ENCODE assay signal across 8 mouse cellular contexts in genomic region chr17:46028210-46029051, GRCm38 (mm10). TPM values are rescaled to one million over a fixed set of nuclear protein-coding genes. Genes with fewer than 3 reads are reported as not detected.
DNase-seq lines count a peak whose midpoint lies in the region; ATAC-seq and TF ChIP-seq lines count a peak whose summit lies in the region.

No protein-coding gene starts in this region.

- H3K27ac ChIP-seq in cortical plate, adult 2 months (ENCODE audit: insufficient read depth, low read length): peak overlapping the region; percentile 22; the same call in 1 of the 2 replicates
- H3K27ac ChIP-seq in hindbrain, embryonic 14.5 days: peak overlapping the region; percentile 82; the same call in 1 of the 2 replicates
- H3K27ac ChIP-seq in liver, embryonic 12.5 days: peak overlapping the region; percentile 86

- TF ChIP-seq POLR2A in cortical plate, adult 2 months (IDR thresholded peaks at IDR 0.05; ENCODE audit: extremely low read depth, insufficient read depth, low read length): no peak

- no peak for ATAC-seq in hindbrain, embryonic 14.5 days (ENCODE audit: low FRiP score)
- ATAC-seq in liver, embryonic 12.5 days: no peak

- peaks cover 19% of the 10 kb centered on the region for H3K36me3 ChIP-seq in hindbrain, embryonic 14.5 days (replicated peaks; ENCODE audit: control insufficient read depth, insufficient read depth)
- H3K36me3 ChIP-seq in liver, embryonic 12.5 days: peaks cover 44% of the 10 kb centered on the region

- peak overlapping the region; percentile 85 for H3K4me2 ChIP-seq in hindbrain, embryonic 14.5 days (replicated peaks)
- H3K4me2 ChIP-seq in liver, embryonic 12.5 days: peak overlapping the region; percentile 97

- TF ChIP-seq CTCF in cortical plate, adult 2 months (IDR thresholded peaks at IDR 0.05; ENCODE audit: extremely low read depth, insufficient read depth, low read length): no peak

- DNase-seq in gastrocnemius, adult 18-20 months (ENCODE audit: low spot score): peak; percentile 55
- DNase-seq in gastrocnemius, postnatal 4 days (ENCODE audit: low spot score in 2 of 2): no peak
- no peak for DNase-seq in hindbrain, embryonic 14.5 days (ENCODE audit: low spot score)
- DNase-seq in yolk sac, embryonic 10.5 days (ENCODE audit: low spot score): peak; percentile 81
- no peak for DNase-seq in layer of hippocampus, adult 9-11 months
- no peak for DNase-seq in thymus, postnatal 0 days (ENCODE audit: low spot score)

- WGBS in hindbrain, embryonic 14.5 days: 25% methylated on average over 15 of the region's 15 CpGs
- 36% methylated on average over 15 of the region's 15 CpGs for WGBS in liver, embryonic 12.5 days (ENCODE audit: insufficient replicate concordance)

- H3K9ac ChIP-seq in hindbrain, embryonic 14.5 days: peak overlapping the region; percentile 84
- H3K9ac ChIP-seq in liver, embryonic 12.5 days: peak overlapping the region; percentile 91

- H3K9me3 ChIP-seq in hindbrain, embryonic 14.5 days (ENCODE audit: control insufficient read depth, low read length): no peaks in the 10 kb centered on the region
- no peaks in the 10 kb centered on the region for H3K9me3 ChIP-seq in liver, embryonic 12.5 days (replicated peaks)

- H3K4me3 ChIP-seq in cortical plate, adult 2 months (ENCODE audit: insufficient read depth, low read length): peak overlapping the region; percentile 77; the same call in 1 of the 2 replicates
- peak overlapping the region; percentile 78 for H3K4me3 ChIP-seq in hindbrain, embryonic 14.5 days (replicated peaks; ENCODE audit: low read length)
- peak overlapping the region; percentile 84 for H3K4me3 ChIP-seq in liver, embryonic 12.5 days

- no peaks in the 10 kb centered on the region for H3K27me3 ChIP-seq in hindbrain, embryonic 14.5 days (ENCODE audit: control insufficient read depth, insufficient read depth, low read length)
- peaks cover 4% of the 10 kb centered on the region; the same call in 1 of the 2 replicates for H3K27me3 ChIP-seq in liver, embryonic 12.5 days (replicated peaks)

- H3K4me1 ChIP-seq in cortical plate, adult 2 months (ENCODE audit: control insufficient read depth, insufficient read depth, low read length): peaks cover 3% of the 10 kb centered on the region; the same call in 1 of the 2 replicates
- H3K4me1 ChIP-seq in hindbrain, embryonic 14.5 days (replicated peaks; ENCODE audit: control insufficient read depth, insufficient read depth, low read length): peaks cover 49% of the 10 kb centered on the region
- peaks cover 78% of the 10 kb centered on the region for H3K4me1 ChIP-seq in liver, embryonic 12.5 days

RNA-seq across cellular contexts. Expression of gene Vegfa, which starts 3.7 kb away (rescaled TPM):
- 100 to 1,000 TPM in 1 of 2 experiments, 10 to 100 TPM in 1; 90.0 to 204 TPM for total RNA-seq in gastrocnemius, adult 18-20 months (2021)
- total RNA-seq in gastrocnemius, postnatal 4 days (2021): 100 to 1,000 TPM in 1 of 2 experiments, 10 to 100 TPM in 1; 97.0 to 100 TPM
- 138 and 164 TPM in 2 replicates for polyA plus RNA-seq in cortical plate, adult 2 months (2012; rRNA removed)
- 4.1 and 6.5 TPM in 2 replicates for polyA plus RNA-seq in hindbrain, embryonic 14.5 days (2014; fragmentation: Nextera tagmentation; extraction: Ambion mirVana)
- 3.0 and 3.2 TPM in 2 replicates for polyA plus RNA-seq in liver, embryonic 12.5 days (2016; fragmentation: Nextera tagmentation; extraction: Ambion mirVana)
- 1.1 and 1.3 TPM in 2 replicates for polyA plus RNA-seq in thymus, postnatal 0 days (2015; fragmentation: Nextera tagmentation; extraction: Ambion mirVana)

Comparison
In these comparisons a context has a peak if more than half of its experiments do, and no peak if none do; other contexts are left out.
1. DNase-seq: peak in gastrocnemius, adult 18-20 months (single experiment) and yolk sac, embryonic 10.5 days (single experiment); none in gastrocnemius, postnatal 4 days (0 of 2), hindbrain, embryonic 14.5 days (single experiment), layer of hippocampus, adult 9-11 months (single experiment) and thymus, postnatal 0 days (single experiment).
2. H3K27ac ChIP-seq: peak in every context shown above with its lines; median percentile 86 in liver, embryonic 12.5 days; 82 in hindbrain, embryonic 14.5 days; 22 in cortical plate, adult 2 months.
3. RNA of gene Vegfa, which starts 3.7 kb away (polyA plus RNA-seq): 138 to 164 TPM in cortical plate, adult 2 months; 4.1 to 6.5 TPM in hindbrain, embryonic 14.5 days, 3.0 to 3.2 TPM in liver, embryonic 12.5 days and 1.1 to 1.3 TPM in thymus, postnatal 0 days; every median in the first group is over 10 times any median in the second.
4. Peak in every context shown above with its lines, with median percentiles within 50 percentile points of each other: H3K4me3 ChIP-seq.